Mouse (Mus musculus): ENCODE measurements around the gene Dgkg.

The Dgkg gene

GRCm38 (mm10) chr16:22645256-22645655 lies 11.8 kb downstream of the Dgkg start:
- DNase-seq (ENCODE audit: low spot score in 2 of 2): no peak

GRCm38 (mm10) chr16:22643460-22643859 lies 13.6 kb downstream of the Dgkg start:
- DNase-seq (ENCODE audit: low spot score in 2 of 2): no peak

- DNase-seq (ENCODE audit: low spot score in 2 of 2): no peak
Observed at GRCm38 (mm10) chr16:22642953-22643352, 14.1 kb downstream of the Dgkg start.

GRCm38 (mm10) chr16:22642054-22642453 lies 15.0 kb downstream of the Dgkg start:
- no peak for DNase-seq (ENCODE audit: low spot score in 2 of 2)

GRCm38 (mm10) chr16:22641588-22641987 lies 15.4 kb downstream of the Dgkg start:
- DNase-seq (ENCODE audit: low spot score in 2 of 2): no peak

GRCm38 (mm10) chr16:22637311-22637710 lies 19.7 kb downstream of the Dgkg start:
- no peak for DNase-seq (ENCODE audit: low spot score in 2 of 2)

- DNase-seq (ENCODE audit: low spot score in 2 of 2): no peak
Observed at GRCm38 (mm10) chr16:22635706-22636105, 21.3 kb downstream of the Dgkg start.

- DNase-seq (ENCODE audit: low spot score in 2 of 2): no peak
Observed at GRCm38 (mm10) chr16:22633063-22633462, 24.0 kb downstream of the Dgkg start.

GRCm38 (mm10) chr16:22630351-22630750 lies 26.7 kb downstream of the Dgkg start:
- DNase-seq (ENCODE audit: low spot score in 2 of 2): no peak

- no peak for DNase-seq (ENCODE audit: low spot score in 2 of 2)
Observed at GRCm38 (mm10) chr16:22629900-22630299, 27.1 kb downstream of the Dgkg start.

GRCm38 (mm10) chr16:22625987-22626386 lies 31.0 kb downstream of the Dgkg start:
- no peak for DNase-seq (ENCODE audit: low spot score in 2 of 2)

- DNase-seq (ENCODE audit: low spot score in 2 of 2): no peak
Observed at GRCm38 (mm10) chr16:22625412-22625811, 31.6 kb downstream of the Dgkg start.

GRCm38 (mm10) chr16:22622286-22622685 lies 34.7 kb downstream of the Dgkg start:
- no peak for DNase-seq (ENCODE audit: low spot score in 2 of 2)

- no peak for DNase-seq (ENCODE audit: low spot score in 2 of 2)
Observed at GRCm38 (mm10) chr16:22621299-22621920, 35.6 kb downstream of the Dgkg start.

- no peak for DNase-seq (ENCODE audit: low spot score in 2 of 2)
Observed at GRCm38 (mm10) chr16:22618424-22619056, 38.5 kb downstream of the Dgkg start.

- no peak for DNase-seq (ENCODE audit: low spot score in 2 of 2)
Observed at GRCm38 (mm10) chr16:22615805-22616204, 41.2 kb downstream of the Dgkg start.

- no peak for DNase-seq (ENCODE audit: low spot score in 2 of 2)
Observed at GRCm38 (mm10) chr16:22613186-22614073, 43.6 kb downstream of the Dgkg start.

GRCm38 (mm10) chr16:22608046-22608445 lies 49.0 kb downstream of the Dgkg start:
- no peak for DNase-seq (ENCODE audit: low spot score in 2 of 2)

GRCm38 (mm10) chr16:22606989-22607388 lies 50.0 kb downstream of the Dgkg start:
- no peak for DNase-seq (ENCODE audit: low spot score in 2 of 2)

GRCm38 (mm10) chr16:22602399-22602798 lies 54.6 kb downstream of the Dgkg start:
- no peak for DNase-seq (ENCODE audit: low spot score in 2 of 2)

- no peak for DNase-seq (ENCODE audit: low spot score in 2 of 2)
Observed at GRCm38 (mm10) chr16:22601756-22602155, 55.3 kb downstream of the Dgkg start.

GRCm38 (mm10) chr16:22600108-22600699 lies 56.8 kb downstream of the Dgkg start:
- no peak for DNase-seq (ENCODE audit: low spot score in 2 of 2)
